In the genomic region with DNA sequence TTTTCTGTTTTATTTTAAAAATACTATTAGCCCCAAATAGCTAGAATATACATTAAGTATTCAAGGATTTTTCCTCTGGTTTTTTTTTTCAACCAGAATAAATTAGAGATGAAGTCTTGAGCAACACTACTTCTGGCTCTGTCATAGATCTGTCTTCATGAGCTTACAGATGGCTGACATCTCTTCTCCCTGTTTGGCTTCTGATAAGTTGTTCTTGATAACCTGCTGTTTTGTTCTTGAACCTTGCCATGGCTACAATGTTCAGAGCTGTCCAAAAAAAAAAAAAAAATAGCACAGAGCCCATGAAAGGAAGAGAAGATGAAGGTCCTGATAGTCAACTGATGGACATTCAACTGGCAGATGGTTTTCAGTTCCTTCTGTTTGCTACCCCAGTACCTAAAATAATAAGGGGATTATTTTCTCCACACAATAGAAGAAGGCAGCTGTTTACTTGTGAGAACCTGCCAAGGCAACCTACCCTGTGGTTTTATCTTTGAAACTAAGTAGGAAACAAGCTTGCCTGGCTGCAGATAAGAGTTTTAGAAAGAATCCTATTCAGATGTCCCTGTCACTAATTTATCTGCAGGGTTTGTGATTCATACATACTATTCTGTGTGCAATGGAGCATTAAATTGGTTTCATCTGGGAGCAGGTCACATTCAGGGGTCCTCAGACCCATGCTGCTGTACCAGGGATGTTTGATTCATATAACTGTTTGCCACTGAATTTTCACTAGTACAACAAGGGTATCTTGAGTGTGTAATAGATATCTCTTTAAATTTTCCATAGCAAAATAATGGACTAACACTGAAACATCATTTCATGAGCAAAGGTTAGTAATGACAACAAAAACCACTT, we compare ENCODE assay signal across 20 mouse cellular contexts.
A peak's percentile ranks its signal among the peaks of the same experiment; 100 is the strongest.
DNase-seq lines count a peak whose midpoint lies in the region; ATAC-seq and TF ChIP-seq lines count a peak whose summit lies in the region.
"Had no signal": no experiment of that assay in that cellular context is flagged by ENCODE, and none has a peak within 500 bp of the region (broad histone marks: within the 10 kb centered on the region; RNA-seq: fewer than 3 reads in every experiment).

No protein-coding gene starts in this region.

- H3K36me3 ChIP-seq in hindbrain, embryonic 12.5 days, result no peaks in the 10 kb centered on the region
- no peaks in the 10 kb centered on the region for H3K36me3 ChIP-seq in hindbrain, embryonic 10.5 days
- H3K36me3 ChIP-seq in midbrain, postnatal 0 days (ENCODE audit: insufficient read depth, low read length), result no peaks in the 10 kb centered on the region
- H3K36me3 ChIP-seq in heart, embryonic 12.5 days, result no peaks in the 10 kb centered on the region
- H3K36me3 ChIP-seq: embryonic facial prominence, embryonic 15.5 days; G1E; heart, embryonic 15.5 days; limb, embryonic 13.5 days had no signal

- H3K9ac ChIP-seq in hindbrain, embryonic 12.5 days, result no peak overlapping the region
- no peak overlapping the region for H3K9ac ChIP-seq in midbrain, postnatal 0 days (replicated peaks; ENCODE audit: low read length, poor library complexity, severe bottlenecking)
- no peak overlapping the region for H3K9ac ChIP-seq in heart, embryonic 12.5 days
- H3K9ac ChIP-seq: embryonic facial prominence, embryonic 15.5 days; heart, embryonic 15.5 days; limb, embryonic 13.5 days had no signal

- H3K4me2 ChIP-seq in hindbrain, embryonic 12.5 days (replicated peaks), result no peak overlapping the region
- no peak overlapping the region for H3K4me2 ChIP-seq in midbrain, postnatal 0 days (ENCODE audit: low read depth, low read length, poor library complexity, severe bottlenecking)
- no peak overlapping the region for H3K4me2 ChIP-seq in heart, embryonic 12.5 days
- H3K4me2 ChIP-seq: embryonic facial prominence, embryonic 15.5 days; heart, embryonic 15.5 days; limb, embryonic 13.5 days had no signal

- H3K4me1 ChIP-seq in hindbrain, embryonic 12.5 days, result no peaks in the 10 kb centered on the region
- H3K4me1 ChIP-seq in hindbrain, embryonic 10.5 days (replicated peaks), result peaks cover 5% of the 10 kb centered on the region; the same call in 1 of the 2 replicates
- no peaks in the 10 kb centered on the region for H3K4me1 ChIP-seq in midbrain, postnatal 0 days (ENCODE audit: insufficient read depth, low read length)
- no peaks in the 10 kb centered on the region for H3K4me1 ChIP-seq in heart, embryonic 12.5 days (replicated peaks)
- H3K4me1 ChIP-seq: embryonic facial prominence, embryonic 15.5 days; heart, embryonic 15.5 days; limb, embryonic 13.5 days had no signal

- no peaks in the 10 kb centered on the region for H3K9me3 ChIP-seq in hindbrain, embryonic 12.5 days (replicated peaks)
- no peaks in the 10 kb centered on the region for H3K9me3 ChIP-seq in hindbrain, embryonic 10.5 days
- H3K9me3 ChIP-seq in midbrain, postnatal 0 days (ENCODE audit: low read length), result no peaks in the 10 kb centered on the region
- no peaks in the 10 kb centered on the region for H3K9me3 ChIP-seq in heart, embryonic 12.5 days (replicated peaks)
- H3K9me3 ChIP-seq: embryonic facial prominence, embryonic 15.5 days; G1E; heart, embryonic 15.5 days; limb, embryonic 13.5 days had no signal

- TF ChIP-seq POLR2A in brain, embryonic 14.5 days (IDR thresholded peaks at IDR 0.05; ENCODE audit: borderline replicate concordance, extremely low read depth, insufficient read depth, insufficient read length, poor library complexity, severe bottlenecking), result no peak

- H3K27me3 ChIP-seq in hindbrain, embryonic 12.5 days, result no peaks in the 10 kb centered on the region
- no peaks in the 10 kb centered on the region for H3K27me3 ChIP-seq in hindbrain, embryonic 10.5 days (ENCODE audit: insufficient read depth, poor library complexity, severe bottlenecking)
- H3K27me3 ChIP-seq in midbrain, postnatal 0 days (ENCODE audit: insufficient read depth, low read length), result no peaks in the 10 kb centered on the region
- no peaks in the 10 kb centered on the region for H3K27me3 ChIP-seq in heart, embryonic 12.5 days (replicated peaks)
- H3K27me3 ChIP-seq: embryonic facial prominence, embryonic 15.5 days; heart, embryonic 15.5 days; limb, embryonic 13.5 days had no signal

- no peak for TF ChIP-seq CTCF in brain, embryonic 14.5 days (IDR thresholded peaks at IDR 0.05; ENCODE audit: borderline replicate concordance, extremely low read depth, insufficient read depth, insufficient read length)
- TF ChIP-seq CTCF in midbrain, postnatal 0 days (IDR thresholded peaks at IDR 0.05), result no peak

- H3K27ac ChIP-seq in hindbrain, embryonic 12.5 days, result no peak overlapping the region
- H3K27ac ChIP-seq in hindbrain, embryonic 10.5 days, result no peak overlapping the region
- H3K27ac ChIP-seq in midbrain, postnatal 0 days (ENCODE audit: low read depth, low read length), result no peak overlapping the region
- no peak overlapping the region for H3K27ac ChIP-seq in heart, embryonic 12.5 days (ENCODE audit: poor library complexity, severe bottlenecking)
- H3K27ac ChIP-seq: embryonic facial prominence, embryonic 15.5 days; heart, embryonic 15.5 days; limb, embryonic 13.5 days had no signal

- no peak for DNase-seq in hindbrain, embryonic 10.5 days (ENCODE audit: low spot score)
- DNase-seq in brain, embryonic 14.5 days (ENCODE audit: low read depth), result peak; percentile 64
- peak; percentile 4 for DNase-seq in midbrain, postnatal 0 days (ENCODE audit: low spot score)
- DNase-seq in frontal cortex, postnatal 14 days (ENCODE audit: low spot score in 2 of 2), result no peak
- DNase-seq: adrenal gland, adult 2 months; cerebellum, postnatal 36 days; gastrocnemius, postnatal 10 days; heart, adult 18-20 months; kidney, adult 11 months; kidney, postnatal 10 days; lung, postnatal 14 days; thymus, postnatal 4 days had no signal

- peak; percentile 81 for ATAC-seq in hindbrain, embryonic 12.5 days (ENCODE audit: low FRiP score)
- peak; percentile 55 for ATAC-seq in megakaryocyte progenitor cell, adult 5-6 weeks (replicated peaks; ENCODE audit: poor library complexity)
- no peak for ATAC-seq in midbrain, postnatal 0 days (ENCODE audit: low FRiP score)
- ATAC-seq in heart, embryonic 12.5 days (ENCODE audit: insufficient number of reproducible peaks, low FRiP score), result no peak
- ATAC-seq: CD4-positive, CD25-positive, alpha-beta regulatory T cell, adult 4 months had no signal

- no peak overlapping the region for H3K4me3 ChIP-seq in hindbrain, embryonic 12.5 days
- no peak overlapping the region for H3K4me3 ChIP-seq in hindbrain, embryonic 10.5 days
- H3K4me3 ChIP-seq in midbrain, postnatal 0 days (ENCODE audit: low read depth, low read length), result no peak overlapping the region
- no peak overlapping the region for H3K4me3 ChIP-seq in heart, embryonic 12.5 days
- H3K4me3 ChIP-seq: embryonic facial prominence, embryonic 15.5 days; heart, embryonic 15.5 days; limb, embryonic 13.5 days had no signal

Comparison
In these comparisons a context has a peak if more than half of its experiments do, and no peak if none do; other contexts are left out.
1. ATAC-seq: peak in hindbrain, embryonic 12.5 days (single experiment) and megakaryocyte progenitor cell, adult 5-6 weeks (single experiment); none in midbrain, postnatal 0 days (single experiment) and heart, embryonic 12.5 days (single experiment).
2. DNase-seq: peak in brain, embryonic 14.5 days (single experiment) and midbrain, postnatal 0 days (single experiment); none in hindbrain, embryonic 10.5 days (single experiment) and frontal cortex, postnatal 14 days (0 of 2).